Mouse (Mus musculus): Measurements from ENCODE around the gene St7.

- TF ChIP-seq POLR2A (IDR thresholded peaks at IDR 0.05; ENCODE audit: borderline replicate concordance, control insufficient read depth, low read depth, low read length) = no peak
- TF ChIP-seq CTCF (IDR thresholded peaks at IDR 0.05; ENCODE audit: control insufficient read depth, insufficient read depth, low read length) = no peak
Measured at GRCm38 (mm10) chr6:17969815-17970214, 277.1 kb downstream of the St7 start.
